Mouse (Mus musculus) kidney, adult 11 months (tissue): ENCODE results near the gene Il17re.

Source experiments
- DNase-seq: peaks from one replicate; pipeline ENCODE4 v3.0.0; 2022

Il17re gene

DNA sequence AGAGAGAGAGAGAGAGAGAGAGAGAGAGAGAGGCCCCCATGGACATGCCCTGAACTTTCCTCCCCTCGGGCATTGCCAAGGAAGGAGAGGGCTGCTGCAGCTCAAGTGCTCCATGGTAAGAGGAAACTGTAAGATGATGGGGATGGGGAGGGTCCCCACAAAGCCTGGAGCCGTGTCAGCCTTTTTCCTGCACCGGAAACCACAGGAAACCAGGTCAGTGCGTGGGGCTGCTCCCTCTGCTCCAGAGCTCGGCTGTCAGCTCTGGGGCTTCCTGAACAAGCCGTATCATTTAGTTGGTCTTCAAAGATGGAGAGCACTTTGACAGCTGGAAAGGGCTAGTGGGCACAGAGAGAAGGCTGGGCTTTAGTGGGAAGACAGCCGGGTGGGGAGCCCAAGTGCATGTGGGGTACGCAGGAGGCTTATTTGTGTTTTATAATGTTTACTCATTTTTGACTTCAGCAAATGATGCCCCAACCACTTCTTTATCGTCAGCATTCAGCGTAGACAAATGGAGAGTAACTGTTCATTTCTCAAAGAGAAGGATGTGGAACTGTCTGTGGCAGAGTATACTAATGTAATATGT lies at the start of gene Il17re:
TSS of gene Il17re (plus strand) at position 533 of the 583 bp plus-strand sequence.
- no peak for DNase-seq

DNA sequence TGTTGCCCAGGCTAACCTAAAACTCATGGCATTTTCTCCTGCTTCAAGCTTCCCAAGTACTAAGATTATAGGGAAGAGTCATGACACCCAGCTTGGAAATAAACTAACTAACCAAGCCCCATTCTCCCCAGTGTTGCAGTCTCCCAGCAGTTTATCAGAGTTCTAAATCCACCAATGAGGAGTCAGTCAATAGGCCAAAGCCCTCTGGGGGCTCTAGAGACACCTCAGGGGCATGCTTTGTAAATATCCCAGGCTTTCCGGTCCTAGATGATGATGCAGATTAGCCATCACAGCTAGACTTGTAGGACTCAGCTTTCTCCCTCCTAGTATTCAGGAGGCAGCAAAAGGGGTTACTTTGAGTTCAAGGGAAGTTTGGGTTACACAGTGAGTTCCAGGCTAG lies 48.3 kb upstream of the Il17re start:
- no peak for DNase-seq

DNA sequence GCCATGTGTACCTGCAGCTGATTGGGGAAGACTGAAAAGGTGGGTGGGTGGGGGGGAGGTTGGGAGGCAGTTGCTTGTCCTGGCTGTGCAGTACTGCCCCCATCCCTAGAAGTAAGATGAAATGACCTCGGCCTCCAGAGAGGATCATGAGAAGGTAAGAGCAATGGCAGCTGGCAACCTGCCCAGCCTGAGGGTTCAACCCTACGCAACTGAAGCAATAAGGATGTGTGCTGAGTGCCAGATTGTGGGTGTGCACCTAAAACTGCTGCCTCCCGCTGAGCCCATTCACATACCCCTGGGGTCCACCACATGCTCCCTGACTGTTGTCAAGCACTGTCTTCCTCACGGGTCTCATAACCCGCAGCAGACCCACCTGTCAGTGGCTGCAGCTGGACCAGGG lies 41.9 kb upstream of the Il17re start:
- no peak for DNase-seq

DNA sequence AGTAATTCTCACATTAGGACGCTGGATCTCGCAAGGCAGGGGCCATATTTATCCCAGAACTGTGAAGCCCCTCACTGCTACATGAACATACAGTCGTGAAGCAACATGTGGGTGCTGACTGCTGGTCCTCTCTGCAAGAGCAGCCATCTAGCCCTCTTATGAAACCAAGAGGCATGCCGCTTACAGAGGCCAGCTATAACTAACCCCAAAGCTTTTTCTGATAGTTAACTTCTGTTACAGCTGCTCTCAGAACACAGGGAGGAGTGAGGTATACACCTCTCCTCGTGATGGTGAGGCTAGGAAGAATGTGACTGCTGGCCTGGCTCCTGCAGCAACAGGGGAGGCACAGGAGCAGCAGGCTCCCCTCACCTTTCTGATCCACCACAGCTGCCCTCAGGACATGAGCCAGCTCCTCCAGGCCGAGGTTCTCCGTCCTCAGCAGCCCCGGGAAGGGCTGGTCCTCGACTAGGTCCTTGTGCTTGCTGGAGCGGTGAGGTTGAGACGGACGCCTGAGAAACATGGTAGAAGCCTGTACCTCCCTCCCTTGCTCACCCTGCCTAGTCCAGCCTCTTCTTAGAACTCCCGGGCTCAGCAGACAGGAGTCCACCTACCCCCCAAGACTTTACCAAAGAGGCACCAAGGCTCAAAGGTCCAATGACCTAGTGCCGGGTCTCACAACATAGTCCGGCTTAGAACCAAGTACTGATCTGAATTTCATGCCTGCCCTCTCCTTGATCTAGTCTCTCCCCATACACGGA lies 39.7 kb upstream of the Il17re start:
- DNase-seq = no peak

DNA sequence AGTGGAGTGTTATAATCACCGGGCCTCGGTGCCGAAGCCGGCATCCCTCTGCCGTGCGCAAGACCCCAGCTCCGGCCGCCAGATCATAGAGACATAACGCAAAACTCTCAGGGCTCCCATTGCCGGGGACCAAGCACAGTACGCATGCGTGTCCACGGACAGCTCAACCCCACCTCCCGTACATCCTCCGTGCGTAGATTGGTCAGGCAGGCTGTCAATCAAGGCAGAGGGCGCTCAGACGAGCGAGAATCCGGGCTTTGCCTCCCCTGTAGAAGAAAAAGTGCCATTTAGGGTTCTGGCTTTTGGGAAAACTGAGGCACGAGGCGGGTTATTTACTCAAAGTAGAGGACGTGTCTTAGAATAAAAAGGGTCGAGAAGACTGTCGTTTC lies 39.1 kb upstream of the Il17re start, which contains the start of gene Rpusd3:
TSS of gene Rpusd3 (minus strand) at position 142 of the 389 bp plus-strand sequence.
- DNase-seq = peak; percentile 94

DNA sequence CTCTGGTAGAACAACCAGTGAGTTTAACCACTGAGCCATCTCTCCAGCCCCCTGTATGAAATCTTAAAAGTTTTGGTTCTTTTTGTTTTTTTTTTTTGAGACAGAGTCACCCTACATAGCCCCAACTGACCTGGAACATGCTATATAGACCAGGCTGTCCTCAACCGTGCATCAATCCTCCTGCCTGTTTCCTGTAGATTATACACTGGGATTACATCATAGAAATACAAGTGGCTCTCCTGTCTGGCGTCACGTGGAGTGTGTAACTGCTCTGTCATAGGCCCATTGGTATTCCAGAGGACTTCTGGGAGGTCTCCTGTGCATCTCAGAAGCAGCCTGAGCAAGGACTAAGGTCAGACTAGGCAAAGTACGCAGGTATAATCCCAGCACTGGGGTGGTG lies 35.3 kb upstream of the Il17re start:
- DNase-seq = no peak

DNA sequence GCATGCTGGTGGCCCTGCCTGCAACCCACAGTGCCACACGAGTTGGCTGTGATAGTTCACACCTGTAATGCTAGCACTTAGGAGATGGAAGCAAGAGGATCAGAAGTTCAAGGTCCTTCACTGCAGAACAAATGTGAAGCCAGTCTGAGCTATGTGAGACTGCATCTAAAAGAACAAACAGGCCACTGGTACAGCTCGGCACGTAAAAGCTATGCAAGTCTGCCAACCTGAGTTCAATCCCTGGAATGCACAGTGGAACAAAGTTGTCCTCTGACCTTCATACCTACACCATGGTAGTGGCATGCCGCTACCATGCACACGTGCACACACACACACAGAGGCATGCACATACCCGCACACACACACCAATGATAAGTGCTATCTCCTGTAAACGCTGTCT lies 34.1 kb upstream of the Il17re start:
- no peak for DNase-seq

DNA sequence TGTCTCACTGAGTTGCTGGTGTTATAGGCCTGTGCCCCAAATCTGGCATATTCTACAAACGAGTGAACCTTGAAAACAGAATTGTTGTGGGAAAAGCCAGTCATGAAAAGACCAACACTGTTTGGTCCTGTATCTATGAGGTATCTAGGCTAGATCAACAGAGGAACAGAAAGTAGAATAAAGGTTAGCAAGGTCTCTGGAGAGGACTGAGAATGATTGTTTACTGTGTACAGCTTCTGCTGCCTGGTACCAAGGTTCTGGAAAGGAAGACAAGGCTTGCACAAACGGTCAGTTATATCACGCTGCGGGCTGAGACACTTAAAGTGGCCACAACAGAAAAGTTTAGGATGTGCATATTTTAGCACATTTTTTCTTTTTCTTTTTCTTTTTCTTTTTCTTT lies 31.6 kb upstream of the Il17re start:
- no peak for DNase-seq

DNA sequence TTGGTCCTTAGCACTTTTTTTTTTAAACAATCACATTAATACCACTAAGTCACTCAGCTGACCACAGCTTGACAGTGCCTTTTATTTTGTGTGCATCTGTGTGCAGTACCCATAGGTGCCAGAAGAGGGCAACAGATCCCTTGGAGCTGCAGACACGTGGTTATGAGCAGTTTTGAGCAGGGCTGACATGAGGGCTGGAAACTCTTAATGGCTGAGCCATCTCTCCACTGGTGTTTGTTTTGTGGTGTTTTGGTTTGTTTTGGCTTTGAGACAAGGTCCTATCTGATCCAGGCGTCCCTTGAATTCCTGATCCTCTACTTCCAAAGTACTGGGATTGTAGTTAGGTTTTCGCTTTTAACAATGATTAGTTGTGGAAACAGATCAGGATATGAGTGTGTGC lies 30.9 kb upstream of the Il17re start:
- no peak for DNase-seq

DNA sequence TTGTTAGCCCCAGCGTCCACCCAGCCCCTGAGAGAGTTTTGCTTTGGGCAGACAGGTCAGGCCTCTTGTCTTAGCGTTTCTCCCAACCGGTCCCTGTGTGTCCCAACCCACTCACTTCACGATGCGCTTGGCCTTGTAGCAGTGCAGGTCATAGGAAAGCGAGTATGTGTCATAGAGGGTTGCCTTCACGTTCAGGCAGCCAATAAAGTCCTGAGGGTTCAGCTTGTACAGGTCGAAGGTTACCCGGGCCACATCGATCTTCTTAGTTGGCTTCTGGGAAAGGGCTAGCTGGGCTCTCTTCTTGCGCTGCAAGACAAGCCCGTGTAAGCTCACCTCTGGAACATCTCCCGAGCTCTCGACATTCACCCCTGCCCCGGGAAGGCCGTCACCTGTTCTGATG lies 30.3 kb upstream of the Il17re start:
- DNase-seq = no peak

DNA sequence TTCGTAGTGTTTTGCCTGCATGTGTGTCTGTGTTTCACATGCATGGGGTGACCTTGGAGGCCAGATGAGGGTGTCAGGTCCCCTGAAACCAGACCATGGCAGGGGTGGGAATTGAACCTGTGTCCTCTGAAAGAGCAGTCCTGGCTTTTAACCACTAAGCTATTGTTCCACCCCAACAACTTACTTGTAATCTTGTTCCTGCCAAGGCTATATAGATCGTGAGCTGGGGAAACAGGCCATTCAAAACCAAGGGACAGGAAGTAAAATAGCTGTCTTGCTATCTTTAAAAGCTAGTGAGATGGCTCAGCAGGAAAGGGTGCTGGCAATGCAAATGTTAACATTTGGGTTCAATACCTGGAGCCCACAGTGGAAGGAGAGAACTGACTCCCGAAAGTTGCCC lies 28.3 kb upstream of the Il17re start:
- no peak for DNase-seq

DNA sequence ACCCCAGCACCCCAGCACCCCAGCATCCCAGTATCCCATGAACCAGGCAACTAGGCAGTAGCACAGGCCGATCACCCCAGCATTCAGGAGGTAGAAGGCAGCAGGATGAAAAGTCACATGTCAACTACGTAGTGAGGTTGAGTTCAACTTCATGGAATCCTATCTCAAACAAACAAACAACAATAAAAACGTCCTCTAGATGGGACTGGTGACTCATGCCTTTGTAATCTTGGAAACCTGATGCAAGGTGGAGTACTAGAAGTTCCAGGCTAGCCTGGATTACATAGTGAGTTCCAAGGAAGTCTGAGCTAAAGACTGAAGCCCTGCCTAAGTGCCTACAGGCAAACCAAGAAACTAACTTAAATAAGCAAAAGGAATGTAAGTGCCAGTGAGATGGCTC lies 27.4 kb upstream of the Il17re start:
- DNase-seq = no peak

DNA sequence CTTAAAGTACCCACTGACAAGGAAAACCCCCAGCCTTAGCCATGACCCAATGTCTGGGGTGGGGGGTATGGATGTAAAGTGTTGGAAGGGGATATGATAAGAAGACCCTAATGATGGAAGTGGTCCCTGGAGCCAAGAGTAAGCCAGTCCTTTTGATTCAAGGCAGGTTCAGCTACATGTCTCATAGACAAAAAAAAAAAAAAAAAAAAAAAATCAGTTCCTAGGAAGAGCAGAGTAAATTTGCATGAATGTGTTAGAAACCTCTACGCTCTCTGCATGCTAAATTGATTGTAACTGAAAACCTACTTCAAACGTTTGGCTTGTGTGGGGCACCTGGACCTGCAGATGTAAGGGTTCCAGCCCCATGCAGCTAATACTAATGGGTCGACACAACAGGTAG lies 26.5 kb upstream of the Il17re start:
- no peak for DNase-seq

DNA sequence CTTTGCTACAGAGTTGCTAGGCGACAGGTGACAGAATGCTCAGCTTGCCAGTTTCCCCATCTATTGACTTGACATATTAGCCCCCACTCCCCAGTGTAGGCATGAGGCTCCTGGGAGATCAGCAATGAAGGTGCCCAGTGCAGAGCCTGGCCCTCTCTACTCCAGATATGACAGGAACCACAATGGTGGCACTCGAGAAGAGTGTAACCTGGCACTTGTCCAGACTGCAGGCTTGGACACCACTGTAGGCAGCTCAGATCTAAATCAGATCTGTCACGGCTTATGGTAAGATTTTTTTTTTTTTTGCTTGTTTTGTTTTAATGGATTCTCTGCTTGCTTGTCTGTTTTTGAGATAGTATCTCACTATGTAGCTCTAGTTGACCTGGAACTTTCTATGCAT lies 24.6 kb upstream of the Il17re start:
- DNase-seq = no peak

DNA sequence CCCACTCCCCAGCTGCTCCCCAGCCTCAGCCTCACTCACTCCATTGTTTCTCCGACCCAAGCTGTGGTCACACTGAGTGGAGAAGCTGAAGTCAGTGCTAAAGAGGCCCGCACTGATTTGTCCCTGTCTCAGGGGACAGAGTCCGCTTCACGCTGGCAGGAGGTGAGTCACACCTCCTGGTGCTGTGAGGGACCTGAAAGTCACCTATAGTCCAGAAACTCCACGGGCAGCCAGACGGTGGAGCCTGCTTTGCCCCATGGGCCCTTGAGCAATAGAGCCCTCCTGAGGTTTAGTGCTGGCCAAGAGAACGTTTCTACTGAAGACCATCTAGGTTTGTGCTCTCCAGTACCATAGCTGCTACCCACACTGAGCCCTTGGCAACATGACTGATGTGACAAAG lies 23.6 kb upstream of the Il17re start:
- no peak for DNase-seq

DNA sequence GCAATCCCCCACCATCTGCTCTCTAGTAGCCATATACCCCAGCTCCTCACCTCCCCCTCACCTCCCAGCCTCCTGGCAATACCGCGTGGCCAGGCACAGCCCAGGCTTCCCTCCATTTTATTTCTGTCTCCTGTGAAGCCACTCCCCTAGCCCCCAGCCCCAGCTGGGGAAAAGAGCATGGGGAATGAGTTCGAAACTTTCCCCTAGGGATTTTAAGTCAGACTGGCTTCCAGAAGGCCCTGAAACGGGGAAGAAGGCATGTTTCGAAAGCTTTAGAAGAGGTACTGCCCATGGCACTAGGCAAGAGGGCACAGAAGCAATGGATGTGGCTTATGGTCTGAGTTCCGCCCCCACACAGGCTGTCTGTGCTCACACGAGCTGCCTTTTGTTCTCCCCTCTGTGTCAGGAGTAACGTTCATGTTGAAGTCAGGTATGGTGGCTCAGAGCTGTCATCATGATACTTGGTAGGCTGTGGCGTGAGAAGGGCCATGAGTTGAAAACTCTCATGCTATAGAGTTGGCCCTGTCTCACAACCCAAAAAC lies 22.5 kb upstream of the Il17re start, which contains the start of gene Cidec:
TSS of gene Cidec (minus strand) at position 97 of the 542 bp plus-strand sequence.
- DNase-seq = no peak

DNA sequence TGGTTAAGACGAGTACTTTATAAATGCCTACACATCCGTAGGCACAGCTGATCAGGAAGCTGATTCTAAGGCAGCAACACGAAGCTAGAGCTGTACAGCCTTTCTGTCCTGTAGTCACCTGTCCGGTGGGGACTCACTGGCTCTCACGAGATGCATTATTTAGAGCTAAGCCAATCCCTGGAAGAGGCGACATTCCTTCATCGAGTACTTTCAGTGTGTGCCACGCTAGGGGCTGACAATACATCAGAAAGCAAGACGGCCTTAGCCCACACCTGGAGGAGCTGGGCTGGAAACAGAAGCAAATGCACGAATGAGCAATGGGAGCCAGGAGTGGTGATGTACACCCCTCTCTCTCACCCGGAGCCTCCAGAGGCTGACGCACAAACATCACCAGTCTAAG lies 21.1 kb upstream of the Il17re start:
- no peak for DNase-seq

DNA sequence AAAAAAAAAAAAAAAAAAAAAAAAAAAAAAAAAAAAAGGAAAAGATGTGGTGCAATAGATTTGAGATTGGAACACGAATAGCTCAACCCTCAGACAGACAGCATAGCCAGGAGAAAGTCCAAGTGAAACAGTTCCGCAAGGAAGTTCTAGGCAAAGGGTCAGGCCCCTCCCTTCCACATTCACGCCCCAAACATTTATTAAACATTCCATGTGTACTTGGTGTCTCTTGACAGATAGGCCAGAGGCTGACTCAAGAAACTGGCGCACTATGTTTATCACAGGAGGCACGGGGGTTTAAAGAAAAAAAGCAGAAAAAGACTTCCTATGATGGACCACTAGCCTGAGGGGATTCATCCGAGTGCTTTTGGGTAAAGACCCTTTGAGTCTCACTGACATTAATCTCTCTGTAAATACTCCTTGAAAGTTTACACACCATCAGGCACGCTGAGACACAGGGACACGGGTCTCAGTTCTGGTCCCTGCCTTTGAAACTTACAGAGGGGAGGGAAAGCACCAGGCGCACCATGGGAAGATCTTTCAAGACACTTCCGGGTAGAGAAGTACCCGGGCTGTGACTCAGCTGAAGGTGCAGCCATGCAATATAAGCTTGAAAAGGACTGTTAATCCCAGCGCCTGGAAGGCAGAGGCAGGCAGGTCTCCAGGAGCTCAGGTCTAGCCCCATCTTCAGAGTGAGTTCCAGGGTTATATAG lies 19.4 kb upstream of the Il17re start:
- DNase-seq = peak; percentile 35

DNA sequence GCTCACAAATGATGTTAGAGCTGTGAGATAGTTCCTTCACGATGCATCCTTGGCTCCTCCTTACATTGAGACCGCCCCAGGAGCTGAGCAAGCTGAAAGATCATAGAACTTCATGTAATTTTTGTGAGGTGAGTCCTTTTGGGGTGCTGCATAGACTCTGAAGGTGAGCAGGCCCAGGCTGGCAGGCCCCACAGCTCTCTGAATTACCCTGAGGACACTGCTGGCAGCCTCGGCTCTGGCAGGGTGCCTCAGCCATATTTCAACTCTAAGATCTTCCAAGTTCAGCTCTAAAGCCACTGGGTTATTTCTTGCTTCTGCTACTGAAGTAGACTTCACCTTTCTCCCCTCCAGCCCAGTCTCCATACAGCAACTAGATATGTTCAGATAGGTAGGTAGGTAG lies 17.6 kb upstream of the Il17re start:
- DNase-seq = no peak

DNA sequence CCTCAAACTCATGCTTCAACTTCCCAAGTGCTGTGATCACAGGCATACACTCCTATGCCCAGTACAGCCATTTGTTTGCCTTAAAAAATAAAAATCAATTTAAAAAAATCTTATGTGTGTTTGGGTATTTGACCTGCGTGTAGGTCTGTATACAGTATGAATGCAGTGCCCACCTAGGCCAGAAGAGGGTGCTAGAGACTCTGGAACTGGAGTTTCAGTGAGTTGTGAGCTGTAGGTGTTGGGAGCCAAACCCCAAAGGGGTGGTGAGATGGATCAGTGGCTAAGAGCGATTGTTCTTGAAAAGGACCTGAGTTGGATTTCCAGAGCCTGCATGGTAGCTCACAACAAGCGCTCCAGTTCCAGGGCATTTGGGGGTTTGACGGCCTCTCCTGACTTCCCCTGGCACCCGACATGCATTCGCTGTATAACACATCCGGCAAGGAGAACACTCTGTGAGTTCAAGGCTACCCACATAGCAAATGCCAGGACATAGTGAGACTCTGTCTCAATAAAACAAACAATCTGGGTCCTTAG lies 17.1 kb upstream of the Il17re start:
- peak; percentile 71 for DNase-seq

DNA sequence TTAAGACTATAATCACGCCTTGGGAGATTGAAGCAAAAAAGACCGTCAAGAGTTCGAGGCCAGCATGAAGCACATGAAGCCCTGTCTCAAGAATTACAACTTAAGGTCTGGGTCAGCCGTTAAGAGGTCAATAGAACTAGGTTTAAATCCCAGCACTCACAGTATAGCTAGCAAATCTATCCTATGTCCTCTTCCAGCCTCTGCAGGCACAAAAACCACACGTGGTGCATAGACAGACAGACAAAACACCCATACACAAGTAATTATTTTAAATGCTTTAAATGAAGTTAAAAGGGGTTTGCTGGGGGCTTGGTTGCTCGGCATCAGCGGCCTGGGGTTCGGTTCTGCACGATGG lies 16.2 kb upstream of the Il17re start:
- DNase-seq = no peak

DNA sequence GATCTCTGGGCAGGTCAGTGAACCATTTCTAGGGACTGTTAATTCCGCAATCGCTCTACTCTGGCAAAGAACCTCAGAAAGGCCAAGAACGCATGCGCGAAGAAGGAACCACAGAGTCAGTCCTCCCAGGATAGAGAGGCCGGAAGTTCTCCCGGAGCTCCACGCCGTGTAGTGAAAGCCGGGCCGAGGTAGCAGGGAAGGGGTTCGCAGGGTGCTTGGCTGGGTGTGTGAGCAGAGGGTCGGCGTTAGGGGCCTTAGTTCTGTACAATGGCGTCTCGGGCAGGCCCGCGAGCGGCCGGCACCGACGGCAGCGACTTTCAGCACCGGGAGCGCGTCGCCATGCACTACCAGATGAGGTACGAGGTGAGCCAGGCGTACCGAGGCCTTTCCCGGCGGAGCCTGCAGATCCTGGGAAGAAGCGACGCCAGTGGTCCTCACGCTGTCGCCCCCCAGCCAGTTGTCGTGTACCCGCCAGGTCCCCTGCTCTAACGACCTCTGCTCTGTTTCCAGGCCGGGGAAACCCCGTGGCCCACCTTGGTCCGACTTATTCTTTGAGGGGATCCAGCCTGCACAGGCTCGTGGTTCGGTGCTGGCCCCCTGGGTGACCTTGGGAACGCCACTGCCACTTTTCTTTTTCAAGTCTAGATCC lies 15.7 kb upstream of the Il17re start, which contains the start of gene Jagn1:
TSS of gene Jagn1 (plus strand) at position 128 of the 649 bp plus-strand sequence.
- DNase-seq = peak; percentile 93

DNA sequence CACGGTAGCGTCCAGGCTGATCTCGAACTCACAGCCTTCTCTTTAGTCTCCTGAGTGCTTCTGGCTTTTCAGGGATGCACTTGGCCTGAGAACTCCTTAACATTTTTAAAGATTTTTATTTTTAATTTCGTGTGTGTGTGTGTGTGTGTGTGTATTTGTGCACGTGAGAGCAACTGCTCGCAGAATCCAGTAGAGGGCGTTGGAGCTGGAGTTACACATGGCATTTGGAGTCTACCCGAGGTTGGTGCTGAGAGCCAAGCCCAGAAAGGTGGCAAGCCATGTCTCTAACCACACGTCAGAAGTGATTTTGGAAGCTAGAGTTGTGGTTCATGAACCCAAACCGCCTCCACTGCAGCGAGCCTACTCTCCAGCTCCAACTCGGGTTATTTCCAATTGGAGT lies 15.2 kb upstream of the Il17re start:
- no peak for DNase-seq
